Mouse (Mus musculus) testis, adult 2 months (tissue): ENCODE data around the gene Pxk.

Experiments
- CTCF ChIP-seq: fragments of 200-500 bp; IDR thresholded peaks from 2 replicates; pipeline ENCODE4 v1.5.1; 2012; ENCODE audit warnings: low read depth, mild to moderate bottlenecking, inconsistent platforms, low read length, moderate library complexity; ENCODE audit not compliant: control insufficient read depth, insufficient read depth, insufficient replicate concordance
- POLR2A ChIP-seq: fragments of 200-500 bp; IDR thresholded peaks from 2 replicates; pipeline ENCODE4 v1.6.1; 2012; ENCODE audit warnings: low read depth, mild to moderate bottlenecking, inconsistent platforms, low read length, moderate library complexity; ENCODE audit not compliant: control insufficient read depth

DNA sequence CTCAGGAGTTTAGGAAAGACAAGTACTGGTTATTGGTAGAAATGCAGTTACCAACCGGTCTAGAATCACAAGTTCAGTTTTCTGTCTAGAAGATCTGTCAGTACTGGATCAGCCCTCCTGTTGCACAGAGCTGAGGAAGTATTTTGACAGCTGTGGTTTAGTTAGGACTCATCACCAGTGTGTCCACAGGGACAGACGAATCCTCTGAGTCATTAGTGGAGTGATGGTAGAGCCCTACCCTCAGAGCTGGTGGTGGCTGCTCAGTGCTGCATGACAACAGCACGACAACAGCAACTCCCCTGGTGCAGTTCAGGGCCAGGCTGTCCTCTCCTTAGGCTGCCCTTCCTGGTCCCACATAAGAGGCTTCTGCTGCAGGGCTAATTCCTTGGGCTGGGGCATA lies 56.1 kb downstream of the Pxk start:
- TF ChIP-seq CTCF, result no peak
- TF ChIP-seq POLR2A, result no peak
